Mouse (Mus musculus) effector memory CD4-positive, alpha-beta T cell, adult 5 months (primary cell): Measurements from ENCODE around the gene A930002H24Rik. TPM values are rescaled to one million over a fixed set of nuclear protein-coding genes. Genes with fewer than 3 reads are reported as not detected.

Experiments used
- polyA plus RNA-seq: library from polyadenylated mRNA; unstranded; fragments of 100-300 nt; shearing (Covaris generic); gene quantifications from one replicate; pipeline ENCODE4 v1.2.1, GENCODE M21; 2017

Gene A930002H24Rik
- not detected for polyA plus RNA-seq

DNA sequence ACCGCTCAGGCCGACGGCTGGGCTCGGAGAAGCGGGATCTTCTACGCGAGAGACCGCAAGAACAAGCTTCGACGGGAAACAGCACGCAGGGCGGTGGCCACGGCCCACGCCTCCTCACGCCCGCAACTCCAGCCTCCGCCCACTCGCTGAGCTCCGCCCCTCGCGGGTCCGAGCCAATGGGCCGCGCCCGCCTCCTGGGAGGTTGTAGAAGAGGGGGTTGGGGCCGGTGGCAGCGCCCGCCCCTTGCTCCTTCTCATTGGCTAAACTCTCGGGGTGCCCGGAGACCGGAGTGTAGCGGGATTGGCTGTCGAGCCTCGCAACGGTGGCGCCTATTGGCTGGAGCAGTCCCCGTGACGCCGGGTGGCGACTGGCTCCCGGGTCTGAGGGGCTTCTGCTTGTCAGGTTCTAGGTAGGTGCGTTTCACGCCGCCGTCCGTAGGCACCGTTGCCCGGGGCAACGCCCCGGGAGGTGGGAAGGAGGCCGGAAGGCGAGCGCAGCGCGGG is at the start of gene A930002H24Rik:
Gene A930002H24Rik, minus strand, starts transcription at position 145 of the 503 bp plus-strand sequence.

DNA sequence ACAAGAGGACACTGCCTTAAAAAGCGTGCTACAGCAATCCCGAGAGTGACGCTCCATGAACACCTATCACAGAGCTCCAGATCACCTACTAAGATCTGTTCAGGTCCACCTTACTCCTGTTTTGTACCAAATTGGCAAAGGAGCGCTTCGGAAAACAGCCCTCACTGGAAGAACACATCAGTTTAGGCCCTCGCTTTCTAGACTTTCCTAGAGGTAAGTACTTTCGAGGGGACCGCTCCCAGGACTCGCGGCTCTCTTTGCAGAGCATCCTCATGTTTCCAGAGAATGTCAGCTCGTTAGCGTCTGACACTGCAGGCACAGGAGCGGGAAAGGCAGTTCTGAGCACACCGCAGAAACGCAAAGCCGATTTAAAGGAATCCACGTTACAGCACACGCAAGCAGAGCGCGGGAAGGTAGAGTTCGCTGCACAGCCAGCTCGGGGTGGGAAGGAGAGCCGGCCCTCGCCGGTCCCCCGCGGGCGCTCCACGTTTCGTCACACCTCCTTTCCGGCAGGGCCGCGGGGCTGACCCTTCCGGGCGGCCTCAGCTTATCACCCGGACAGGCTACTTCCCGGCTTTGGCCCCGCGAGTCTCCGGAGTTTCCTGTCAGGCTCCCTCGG is 470 bp downstream of the A930002H24Rik start, which contains the start of gene Fer:
Gene Fer, plus strand, starts transcription at position 51 of the 619 bp plus-strand sequence.

Other genes with a start within 250 kb of the A930002H24Rik start
- gene Fer, start 729 bp downstream of the A930002H24Rik start, polyA plus RNA-seq = 0.79 TPM